Mouse (Mus musculus) heart, embryonic 12.5 days (tissue): ENCODE measurements at regions not wholly inside any gene's neighbourhood (a gene's known extent, or its start where the extent isn't known, plus 50 kb on each side); places are given as distances from the start of the nearest gene placed in this dataset.

Source experiments
- ATAC-seq: fragments of 200-750 bp; cut with Nextera tagmentation; 2 replicates; pipeline ENCODE4 v1.8.0; 2017; ENCODE audit warnings: moderate TSS enrichment, moderate library complexity; ENCODE audit not compliant: insufficient number of reproducible peaks, low FRiP score
- H3K27ac ChIP-seq: fragments of 300-500 bp; sonication (generic); 2 replicates; pipeline ENCODE4 v1.5.1; 2016; ENCODE audit warnings: mild to moderate bottlenecking, moderate library complexity; ENCODE audit not compliant: poor library complexity, severe bottlenecking
- H3K27me3 ChIP-seq: fragments of 300-500 bp; sonication (generic); replicated peaks from 2 replicates; pipeline ENCODE4 v1.6.1; 2016; ENCODE audit warnings: mild to moderate bottlenecking, moderate library complexity
- H3K36me3 ChIP-seq: fragments of 300-500 bp; sonication (generic); 2 replicates; pipeline ENCODE4 v1.6.1; 2016; ENCODE audit warnings: mild to moderate bottlenecking, moderate library complexity
- H3K4me1 ChIP-seq: fragments of 300-500 bp; sonication (generic); replicated peaks from 2 replicates; pipeline ENCODE4 v1.6.1; 2016; ENCODE audit warnings: mild to moderate bottlenecking
- H3K4me2 ChIP-seq: fragments of 300-500 bp; sonication (generic); 2 replicates; pipeline ENCODE4 v1.6.1; 2016; ENCODE audit warnings: mild to moderate bottlenecking, moderate library complexity
- H3K4me3 ChIP-seq: fragments of 300-500 bp; sonication (generic); 2 replicates; pipeline ENCODE4 v1.5.1; 2016; ENCODE audit warnings: mild to moderate bottlenecking
- H3K9ac ChIP-seq: fragments of 300-500 bp; sonication (generic); 2 replicates; pipeline ENCODE4 v1.6.1; 2016; ENCODE audit warnings: mild to moderate bottlenecking, moderate library complexity
- H3K9me3 ChIP-seq: fragments of 300-500 bp; sonication (generic); replicated peaks from 2 replicates; pipeline ENCODE4 v1.6.1; 2016; ENCODE audit warnings: mild to moderate bottlenecking, moderate library complexity
- WGBS: fragments of 180-500 bp; shearing (Covaris S2); methylation state at CpG from one replicate; pipeline ENCODE4 v1.1.7; 2016; 5-methylcytosine and 5-hydroxymethylcytosine counted together

- H3K9me3 ChIP-seq, result no peaks in the 10 kb centered on the region
- no peak overlapping the region for H3K4me2 ChIP-seq
- ATAC-seq, result no peak
- no peak overlapping the region for H3K4me3 ChIP-seq
- no peak overlapping the region for H3K27ac ChIP-seq
- H3K36me3 ChIP-seq, result no peaks in the 10 kb centered on the region
- H3K4me1 ChIP-seq, result no peaks in the 10 kb centered on the region
- 71% methylated on average over 2 of the region's 2 CpGs for WGBS
- no peaks in the 10 kb centered on the region for H3K27me3 ChIP-seq
- H3K9ac ChIP-seq, result no peak overlapping the region
Measured at GRCm38 (mm10) chr14:78420966-78421365, 113.1 kb upstream of the Tnfsf11 start.

GRCm38 (mm10) chr14:78420176-78420575 is 112.3 kb upstream of the Tnfsf11 start:
- 70% methylated on average over 3 of the region's 3 CpGs for WGBS
- no peaks in the 10 kb centered on the region for H3K4me1 ChIP-seq
- H3K4me3 ChIP-seq, result no peak overlapping the region
- no peak overlapping the region for H3K4me2 ChIP-seq
- ATAC-seq, result no peak
- no peak overlapping the region for H3K27ac ChIP-seq
- H3K9ac ChIP-seq, result no peak overlapping the region
- no peaks in the 10 kb centered on the region for H3K36me3 ChIP-seq
- no peaks in the 10 kb centered on the region for H3K9me3 ChIP-seq
- no peaks in the 10 kb centered on the region for H3K27me3 ChIP-seq

GRCm38 (mm10) chr14:78405568-78405967 is 97.7 kb upstream of the Tnfsf11 start:
- Histone ChIP-seq H3K27ac (no peak overlapping the region), H3K27me3 (no peaks in the 10 kb centered on the region), H3K4me3 (no peak overlapping the region), H3K36me3 (no peaks in the 10 kb centered on the region), H3K4me1 (no peaks in the 10 kb centered on the region), H3K9me3 (no peaks in the 10 kb centered on the region), H3K4me2 (no peak overlapping the region), H3K9ac (no peak overlapping the region)
- ATAC-seq, result no peak
- WGBS, result 62% methylated on average over 3 of the region's 3 CpGs

GRCm38 (mm10) chr14:78397914-78398313 is 90.1 kb upstream of the Tnfsf11 start:
- Histone ChIP-seq H3K9ac (no peak overlapping the region), H3K27ac (no peak overlapping the region), H3K36me3 (no peaks in the 10 kb centered on the region), H3K4me1 (no peaks in the 10 kb centered on the region), H3K27me3 (no peaks in the 10 kb centered on the region), H3K4me3 (no peak overlapping the region), H3K9me3 (no peaks in the 10 kb centered on the region), H3K4me2 (no peak overlapping the region)
- WGBS, result 68% methylated on average over 2 of the region's 2 CpGs
- no peak for ATAC-seq

- Histone ChIP-seq H3K4me1 (no peaks in the 10 kb centered on the region), H3K9ac (no peak overlapping the region), H3K27me3 (no peaks in the 10 kb centered on the region), H3K36me3 (no peaks in the 10 kb centered on the region), H3K9me3 (no peaks in the 10 kb centered on the region), H3K27ac (no peak overlapping the region), H3K4me2 (no peak overlapping the region), H3K4me3 (no peak overlapping the region)
- no peak for ATAC-seq
- 87% methylated on average over 6 of the region's 6 CpGs for WGBS
Measured at GRCm38 (mm10) chr14:78395631-78396030, 87.8 kb upstream of the Tnfsf11 start.

- 76% methylated on average over 5 of the region's 5 CpGs for WGBS
- Histone ChIP-seq H3K9ac (no peak overlapping the region), H3K27ac (no peak overlapping the region), H3K4me3 (no peak overlapping the region), H3K36me3 (no peaks in the 10 kb centered on the region), H3K9me3 (no peaks in the 10 kb centered on the region; the same call in 1 of the 2 replicates), H3K4me1 (no peaks in the 10 kb centered on the region), H3K4me2 (no peak overlapping the region), H3K27me3 (no peaks in the 10 kb centered on the region)
- ATAC-seq, result no peak
Measured at GRCm38 (mm10) chr14:78387011-78387410, 79.2 kb upstream of the Tnfsf11 start.

GRCm38 (mm10) chr14:78384370-78384769 is 76.5 kb upstream of the Tnfsf11 start:
- no peak overlapping the region for H3K4me3 ChIP-seq
- H3K4me2 ChIP-seq, result no peak overlapping the region
- no peaks in the 10 kb centered on the region for H3K9me3 ChIP-seq
- WGBS, result 51% methylated on average over 1 of the region's 1 CpGs
- no peaks in the 10 kb centered on the region for H3K4me1 ChIP-seq
- no peak overlapping the region for H3K9ac ChIP-seq
- H3K27me3 ChIP-seq, result no peaks in the 10 kb centered on the region
- no peaks in the 10 kb centered on the region for H3K36me3 ChIP-seq
- ATAC-seq, result no peak
- no peak overlapping the region for H3K27ac ChIP-seq

- 53% methylated on average over 8 of the region's 8 CpGs for WGBS
- Histone ChIP-seq H3K4me2 (no peak overlapping the region), H3K36me3 (no peaks in the 10 kb centered on the region), H3K9me3 (no peaks in the 10 kb centered on the region), H3K4me1 (no peaks in the 10 kb centered on the region), H3K9ac (no peak overlapping the region), H3K27ac (no peak overlapping the region), H3K27me3 (no peaks in the 10 kb centered on the region), H3K4me3 (no peak overlapping the region)
- no peak for ATAC-seq
Measured at GRCm38 (mm10) chr14:78383256-78383709, 75.4 kb upstream of the Tnfsf11 start.

- Histone ChIP-seq H3K9me3 (no peaks in the 10 kb centered on the region; the same call in 1 of the 2 replicates), H3K27ac (no peak overlapping the region), H3K36me3 (no peaks in the 10 kb centered on the region), H3K4me3 (no peak overlapping the region), H3K9ac (no peak overlapping the region), H3K4me1 (no peaks in the 10 kb centered on the region), H3K4me2 (no peak overlapping the region), H3K27me3 (no peaks in the 10 kb centered on the region)
- no peak for ATAC-seq
- 75% methylated on average over 4 of the region's 4 CpGs for WGBS
Measured at GRCm38 (mm10) chr14:78380011-78380410, 72.2 kb upstream of the Tnfsf11 start.

GRCm38 (mm10) chr14:78376591-78376990 is 68.7 kb upstream of the Tnfsf11 start:
- Histone ChIP-seq H3K4me2 (no peak overlapping the region), H3K4me1 (no peaks in the 10 kb centered on the region), H3K27ac (no peak overlapping the region), H3K27me3 (no peaks in the 10 kb centered on the region), H3K9ac (no peak overlapping the region), H3K4me3 (no peak overlapping the region), H3K36me3 (no peaks in the 10 kb centered on the region), H3K9me3 (peaks cover 4% of the 10 kb centered on the region; the same call in 1 of the 2 replicates)
- no peak for ATAC-seq
- WGBS, result 82% methylated on average over 5 of the region's 5 CpGs

GRCm38 (mm10) chr14:78375746-78376495 is 68.1 kb upstream of the Tnfsf11 start:
- Histone ChIP-seq H3K36me3 (no peaks in the 10 kb centered on the region), H3K9ac (no peak overlapping the region), H3K9me3 (peaks cover 4% of the 10 kb centered on the region; the same call in 1 of the 2 replicates), H3K4me2 (no peak overlapping the region), H3K27me3 (no peaks in the 10 kb centered on the region), H3K27ac (no peak overlapping the region), H3K4me1 (no peaks in the 10 kb centered on the region), H3K4me3 (no peak overlapping the region)
- WGBS, result 67% methylated on average over 3 of the region's 3 CpGs
- no peak for ATAC-seq

- no peak for ATAC-seq
- Histone ChIP-seq H3K9me3 (peaks cover 4% of the 10 kb centered on the region; the same call in 1 of the 2 replicates), H3K4me1 (no peaks in the 10 kb centered on the region), H3K36me3 (no peaks in the 10 kb centered on the region), H3K9ac (no peak overlapping the region), H3K4me3 (no peak overlapping the region), H3K27ac (no peak overlapping the region), H3K27me3 (no peaks in the 10 kb centered on the region), H3K4me2 (no peak overlapping the region)
- 60% methylated on average over 1 of the region's 1 CpGs for WGBS
Measured at GRCm38 (mm10) chr14:78372102-78372501, 64.3 kb upstream of the Tnfsf11 start.
